Mouse (Mus musculus) lung, postnatal 14 days (tissue): ENCODE data around the gene Tagap1.
"Not testable (repeated sequence)": the region's sequence is repeated elsewhere in the genome, so short reads cannot be mapped to it uniquely, and the experiment has no call there.

ENCODE experiments used
- DNase-seq: peaks from one replicate; pipeline ENCODE4 v3.0.0; 2021

Gene Tagap1

DNA sequence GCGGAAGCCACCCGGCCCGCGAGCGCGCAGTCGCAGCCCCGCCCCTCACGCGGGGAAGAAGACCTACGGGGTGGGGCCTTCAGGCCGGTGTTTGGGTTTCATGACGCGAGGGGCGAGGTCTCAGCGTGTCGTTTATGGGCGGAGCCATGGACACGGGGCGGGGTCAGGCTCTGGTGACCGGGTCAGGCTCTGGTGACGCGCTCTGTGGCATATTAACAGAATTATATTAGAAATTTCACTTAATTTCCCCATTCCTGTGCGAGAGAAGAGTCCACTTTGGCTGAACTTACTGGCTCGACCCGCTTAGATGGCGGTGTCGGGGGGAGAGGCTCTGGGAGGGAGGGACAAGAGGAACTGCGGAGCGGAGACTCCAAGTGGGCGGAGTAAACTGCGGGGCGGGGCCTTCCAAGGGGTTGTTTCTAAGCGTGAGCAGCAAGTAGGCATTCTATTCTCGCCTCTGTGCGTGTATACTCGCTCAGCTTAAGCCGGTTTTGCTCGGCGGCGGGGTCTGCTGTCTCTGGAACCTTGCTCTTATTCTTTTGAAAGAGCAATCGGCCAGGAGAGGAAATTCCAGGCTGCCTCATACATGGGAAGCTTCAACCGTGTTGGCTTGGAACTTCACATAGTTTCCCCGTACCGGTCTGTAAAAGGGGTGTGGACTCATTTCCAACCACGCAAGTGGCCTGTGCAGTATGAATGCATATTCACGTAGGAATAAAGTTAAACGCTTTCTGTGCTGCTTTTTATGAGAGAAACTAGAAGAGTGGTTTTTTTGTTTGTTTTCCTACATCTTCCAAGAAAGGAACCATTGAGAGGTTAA, 435 bp upstream of the Tagap1 start:
- not testable (repeated sequence) for DNase-seq

DNA sequence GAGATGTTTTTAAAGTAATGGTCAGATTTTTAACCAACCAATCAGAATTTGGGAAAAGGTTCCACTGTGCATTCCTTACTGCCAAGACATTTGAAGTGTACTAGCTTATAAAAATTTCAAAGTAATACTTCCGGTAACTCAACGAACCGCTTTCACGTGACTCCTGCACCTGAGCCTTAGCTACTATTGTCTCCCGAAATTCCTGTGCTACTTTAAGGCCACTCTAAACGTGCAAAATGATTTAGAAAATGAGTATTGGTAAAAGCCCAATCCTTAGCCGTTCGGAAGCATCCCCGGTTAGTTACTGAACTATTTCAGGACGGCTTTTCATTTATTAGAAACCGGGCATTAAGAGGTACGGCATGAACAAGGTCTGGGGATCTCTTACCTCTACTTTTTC, 607 bp downstream of the Tagap1 start:
- DNase-seq = not testable (repeated sequence)

DNA sequence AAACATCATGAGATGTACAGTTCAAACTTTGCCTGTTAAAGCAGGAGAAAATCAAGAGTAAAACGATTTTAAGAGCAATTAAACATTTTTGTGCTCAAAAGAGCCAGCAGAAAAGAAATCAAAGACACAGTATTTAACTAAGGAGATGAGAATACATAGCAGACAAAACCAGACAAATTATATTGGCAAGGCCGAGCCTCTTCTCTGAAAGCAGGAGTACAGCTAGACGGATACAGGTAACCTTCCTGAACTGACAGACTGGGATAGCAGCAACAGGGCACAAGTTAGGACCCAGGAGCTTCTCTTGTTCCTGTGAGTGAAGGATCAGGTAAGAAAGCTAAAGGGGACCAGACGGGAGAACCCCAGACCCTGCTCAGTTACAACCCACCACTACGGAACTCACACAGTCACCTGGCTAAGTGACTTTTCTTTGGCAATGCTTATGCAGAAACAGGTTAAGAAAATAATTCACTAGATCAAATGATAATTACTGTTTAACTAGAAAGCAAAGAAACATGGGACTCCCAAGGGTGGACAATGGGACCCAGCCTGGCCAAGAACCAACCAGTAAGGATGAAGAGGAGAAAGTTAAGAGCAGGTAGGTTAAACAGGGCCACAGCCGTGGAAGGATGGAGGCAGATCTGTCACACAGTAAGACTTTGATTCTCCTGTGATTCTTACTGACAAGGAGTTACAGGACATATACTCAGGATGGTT, 1.3 kb downstream of the Tagap1 start:
- not testable (repeated sequence) for DNase-seq

DNA sequence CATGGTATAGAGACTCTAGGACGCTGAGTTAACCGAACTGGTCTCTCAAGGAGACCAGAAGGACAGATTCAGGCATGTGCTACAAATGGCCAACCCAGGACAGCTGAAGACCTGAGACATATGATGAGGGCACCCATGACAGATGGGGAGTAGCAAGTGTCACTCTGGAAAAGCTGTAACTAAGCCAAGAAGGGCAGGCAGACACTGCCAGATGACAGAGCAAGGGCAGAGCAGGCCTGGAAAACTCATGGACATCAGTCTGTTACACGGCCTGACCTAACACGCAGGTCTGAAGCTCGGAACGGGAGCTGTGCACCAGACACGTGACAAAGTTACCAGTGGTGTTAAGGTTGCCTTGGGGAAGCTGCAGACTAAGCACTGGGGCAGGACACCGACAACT, 2.1 kb downstream of the Tagap1 start:
- not testable (repeated sequence) for DNase-seq

DNA sequence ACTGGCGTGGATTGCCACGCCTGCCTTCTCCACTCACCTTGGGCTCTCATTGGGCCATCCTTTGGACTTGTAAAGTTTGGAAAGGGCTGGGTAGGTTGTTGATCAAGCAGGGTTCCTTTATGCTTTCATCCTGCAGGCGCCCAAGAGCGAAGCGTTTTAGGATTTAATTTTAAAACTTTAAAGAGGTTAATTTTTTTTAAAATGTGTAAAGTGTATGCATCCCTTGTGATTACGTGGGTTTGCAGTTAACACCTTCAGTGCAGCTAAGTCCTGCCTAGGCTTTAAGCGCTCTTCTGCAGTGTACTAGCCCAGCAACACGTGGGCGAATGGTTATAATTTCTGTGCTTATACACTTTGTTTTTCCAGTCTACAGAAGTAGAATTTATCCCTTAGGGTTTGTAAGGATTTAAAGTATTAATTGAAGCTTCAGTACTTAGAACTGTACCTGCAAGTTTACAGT, 12.2 kb downstream of the Tagap1 start:
- DNase-seq = not testable (repeated sequence)

DNA sequence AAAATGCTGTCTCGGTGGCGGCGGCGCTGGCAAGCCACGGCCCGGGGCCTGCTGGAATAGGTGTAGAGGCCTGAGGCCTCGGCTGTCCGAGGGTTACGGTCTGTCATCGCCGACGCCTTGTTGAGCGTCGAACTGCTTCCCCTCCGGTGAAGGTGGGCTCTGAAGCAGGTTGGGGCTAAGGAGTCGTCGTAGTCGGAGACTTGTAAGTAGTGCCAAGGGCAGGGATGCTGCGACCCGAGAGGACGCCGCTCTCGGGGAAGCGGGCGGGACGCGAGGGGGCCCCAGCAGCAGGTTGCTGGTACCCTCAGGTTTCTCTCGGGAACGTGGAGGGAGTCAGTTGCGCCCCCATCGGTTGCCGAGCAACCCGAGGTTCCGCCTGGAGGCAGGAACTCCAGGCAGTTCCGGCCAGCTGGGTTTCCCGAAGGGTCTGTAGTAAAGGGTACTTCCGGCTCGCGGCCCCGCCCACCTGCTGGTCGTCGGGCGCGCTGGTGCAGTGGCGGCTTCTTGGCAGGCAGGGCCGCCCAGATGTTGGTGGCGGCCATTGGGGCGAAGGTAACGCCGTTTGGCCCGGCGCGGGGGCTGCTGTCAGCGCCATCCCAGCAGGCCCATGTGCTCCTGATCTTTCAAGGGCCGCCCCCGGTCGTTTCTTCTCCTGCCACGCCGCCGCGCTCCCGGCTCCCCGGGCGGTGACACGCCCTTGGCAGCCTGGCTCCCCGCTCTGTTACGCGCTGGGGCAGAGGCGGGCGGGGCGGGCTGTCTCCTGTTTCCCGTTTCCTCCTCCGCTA, 12.8 kb downstream of the Tagap1 start, which contains the start of gene Rsph3b:
Rsph3b (minus strand) TSS at position 699 of the 785 bp plus-strand sequence.
- DNase-seq = peak; percentile 83

DNA sequence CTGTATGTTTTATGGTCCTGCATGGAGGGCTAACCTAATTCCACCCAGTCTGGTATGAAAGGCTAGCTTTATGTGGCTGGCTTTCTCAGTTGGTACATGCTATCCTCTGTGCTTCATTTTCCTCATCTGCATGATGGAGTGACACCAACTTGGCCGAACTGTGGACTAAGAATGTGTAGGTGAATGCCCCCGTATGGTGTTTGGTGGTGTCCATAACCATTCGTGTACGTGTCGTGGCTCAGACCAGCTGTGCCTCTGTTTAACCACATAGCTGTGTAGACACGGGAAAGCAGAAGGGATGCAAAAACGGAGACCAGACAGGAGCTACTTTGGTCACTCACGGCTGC, 13.3 kb downstream of the Tagap1 start:
- DNase-seq = not testable (repeated sequence)

DNA sequence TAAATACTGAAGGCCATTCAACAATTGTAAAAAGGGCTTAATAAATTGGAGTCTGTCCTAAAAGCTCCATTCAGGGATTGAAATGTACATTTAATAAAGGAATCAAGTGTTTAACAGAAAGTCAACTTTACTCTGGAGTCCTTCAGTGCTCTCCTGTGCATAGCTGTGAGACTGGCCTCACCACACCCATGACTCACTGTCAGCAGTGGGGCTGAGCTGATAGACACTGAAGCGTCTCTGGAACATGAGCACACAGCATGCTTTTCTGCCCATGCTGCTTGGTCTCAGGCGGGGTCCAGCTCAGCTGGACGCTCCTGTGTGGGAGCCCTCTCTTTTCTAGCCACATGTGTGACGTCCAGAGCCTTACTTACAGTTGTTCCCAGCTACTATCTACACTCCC, 18.4 kb downstream of the Tagap1 start:
- DNase-seq = not testable (repeated sequence)

DNA sequence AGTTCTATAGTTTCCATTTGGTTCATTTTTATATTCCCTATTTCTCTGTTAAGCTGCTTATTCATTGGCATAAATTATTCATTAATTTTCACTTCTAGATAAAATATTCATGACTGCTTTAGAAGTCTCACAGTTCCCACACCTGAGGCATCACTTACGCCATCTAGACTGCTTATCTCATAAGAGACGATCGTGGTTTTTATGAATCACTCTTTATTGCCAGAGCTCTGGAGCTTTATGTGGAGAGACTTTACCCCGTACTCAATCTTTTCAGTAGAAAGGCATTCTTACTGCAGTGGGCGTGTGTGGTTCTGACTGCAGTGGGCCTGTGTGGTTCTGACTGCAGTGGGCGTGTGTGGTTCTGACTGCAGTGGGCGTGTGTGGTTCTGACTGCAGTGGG, 29.3 kb downstream of the Tagap1 start:
- DNase-seq = not testable (repeated sequence)

DNA sequence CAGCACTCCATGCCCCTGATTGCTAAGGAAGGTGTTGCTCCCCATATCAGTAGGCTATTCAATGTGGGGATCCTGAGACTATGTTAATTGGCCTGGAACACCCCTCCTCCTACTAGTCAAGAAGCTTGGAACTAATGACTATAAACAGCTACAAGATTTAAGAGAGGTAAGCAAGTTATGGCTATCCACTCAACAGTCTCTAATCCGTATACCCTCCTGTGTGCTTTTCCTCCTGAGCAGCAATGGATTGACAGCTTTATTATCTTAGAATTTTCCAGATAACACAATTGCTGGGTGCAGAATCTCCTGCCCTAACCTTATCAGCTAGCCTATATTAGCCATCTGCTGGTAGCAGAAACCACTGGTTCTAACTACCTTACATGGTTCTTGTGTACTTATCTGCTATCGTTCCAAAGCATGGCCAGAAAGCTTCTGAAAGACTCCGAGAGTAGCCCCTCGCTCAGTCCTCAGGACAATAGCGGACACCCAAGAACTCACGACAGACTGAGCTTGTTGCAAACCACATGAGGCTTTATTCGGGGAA, 40.5 kb downstream of the Tagap1 start:
- not testable (repeated sequence) for DNase-seq

DNA sequence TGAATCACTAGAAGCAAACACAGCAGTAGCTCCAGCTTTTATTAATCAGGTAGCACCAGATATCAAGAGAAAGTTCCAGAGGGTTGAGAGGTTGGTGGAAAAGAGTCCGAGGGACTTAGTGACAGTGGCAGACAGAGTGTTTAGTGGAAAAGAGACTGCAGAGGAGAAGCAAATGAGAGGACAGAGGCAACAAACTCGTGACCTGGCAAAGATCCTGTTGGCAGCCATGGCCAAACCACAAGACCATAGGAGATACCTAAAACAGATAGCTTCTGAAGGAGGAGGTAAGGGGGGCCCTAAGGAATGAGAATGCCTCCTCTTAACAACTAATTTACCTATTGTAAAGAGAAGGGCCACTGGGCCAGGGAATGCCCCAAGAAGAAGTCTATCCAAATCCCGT, 41.6 kb downstream of the Tagap1 start:
- not testable (repeated sequence) for DNase-seq

DNA sequence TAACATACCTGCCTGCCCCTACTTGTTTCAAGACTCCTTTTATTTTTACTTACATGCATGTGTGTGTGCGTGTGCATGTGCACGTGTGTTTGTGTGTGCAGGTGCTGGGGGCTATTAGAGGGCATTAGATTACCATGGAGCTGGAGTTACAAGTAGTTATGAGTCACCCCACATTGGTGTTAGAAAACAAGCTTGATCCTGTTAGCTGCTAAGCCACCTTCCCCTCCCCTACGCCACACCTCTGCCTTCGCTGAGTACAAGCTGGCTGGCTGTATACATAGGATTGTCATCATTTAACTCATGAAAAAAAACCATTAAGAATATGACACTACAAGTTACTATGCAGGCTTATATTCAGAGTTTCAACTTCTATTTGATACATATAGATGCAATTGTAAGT, 45.7 kb downstream of the Tagap1 start:
- not testable (repeated sequence) for DNase-seq

DNA sequence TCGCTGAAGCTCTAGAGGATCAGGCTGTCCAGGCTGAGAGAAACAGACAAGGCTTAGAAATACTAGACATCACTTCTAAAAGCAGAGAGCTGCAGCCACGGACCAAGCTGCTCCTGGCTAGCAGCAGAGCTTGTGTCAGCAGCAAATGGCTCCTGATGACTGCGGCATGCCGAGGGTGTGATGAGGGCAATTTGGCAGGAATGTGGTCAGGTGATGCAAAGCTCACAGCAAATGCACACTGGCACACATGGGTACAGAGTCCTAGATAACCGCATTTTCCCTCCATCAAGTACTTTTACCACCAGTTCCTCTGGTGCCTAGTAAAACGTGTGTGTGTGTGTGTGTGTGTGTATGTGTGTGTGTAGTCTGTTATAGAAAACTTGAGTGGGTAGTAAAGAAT, 46.9 kb downstream of the Tagap1 start:
- DNase-seq = not testable (repeated sequence)
